Comparison of ENCODE assay signal across 7 mouse cellular contexts in genomic region chr7:89499516-89500307, GRCm38 (mm10). TPM values are rescaled to one million over a fixed set of nuclear protein-coding genes. Genes with fewer than 3 reads are reported as not detected.
DNase-seq lines count a peak whose midpoint lies in the region; ATAC-seq lines count a peak whose summit lies in the region.

No protein-coding gene starts in this region.

- H3K36me3 ChIP-seq in hindbrain, embryonic 13.5 days = no peaks in the 10 kb centered on the region

- WGBS in hindbrain, embryonic 13.5 days = 27% methylated on average over 17 of the region's 17 CpGs

- peak; percentile 84 for ATAC-seq in hindbrain, embryonic 13.5 days (ENCODE audit: low FRiP score)

- H3K27ac ChIP-seq in hindbrain, embryonic 13.5 days = no peak overlapping the region

- no peaks in the 10 kb centered on the region for H3K9me3 ChIP-seq in hindbrain, embryonic 13.5 days

- peak overlapping the region; percentile 31 for H3K4me2 ChIP-seq in hindbrain, embryonic 13.5 days

- DNase-seq in R1 (ENCODE audit: low read depth, low spot score) = peak; percentile 60
- peak; percentile 72 for DNase-seq in cerebellum, adult 9-10 months
- DNase-seq in frontal cortex, postnatal 10 days (ENCODE audit: low spot score in 2 of 2) = peak; percentile 51 to 60
- peak; percentile 61 to 68 for DNase-seq in layer of hippocampus, postnatal 36 days
- peak; percentile 81 for DNase-seq in lung, postnatal 10 days
- peak; percentile 82 for DNase-seq in retina, postnatal 1 day

- H3K4me3 ChIP-seq in hindbrain, embryonic 13.5 days = no peak overlapping the region

- H3K27me3 ChIP-seq in hindbrain, embryonic 13.5 days = 0 out of 2 replicates have a peak, but pooled peaks cover 4% of the 10 kb centered on the region

- H3K4me1 ChIP-seq in hindbrain, embryonic 13.5 days (replicated peaks) = peaks cover 15% of the 10 kb centered on the region; the same call in 1 of the 2 replicates

- H3K9ac ChIP-seq in hindbrain, embryonic 13.5 days = no peak overlapping the region

RNA-seq across cellular contexts. Expression of gene Prss23, which starts 27.3 kb away (rescaled TPM):
- polyA plus RNA-seq in hindbrain, embryonic 13.5 days (2015; fragmentation: Nextera tagmentation; extraction: Ambion mirVana) = 19.5 and 22.1 TPM in 2 replicates
- total RNA-seq in layer of hippocampus, postnatal 36 days (2021) = 10 to 100 TPM; 13.8 to 14.7 TPM
